Mouse (Mus musculus) lung, embryonic 16.5 days (tissue): ENCODE measurements at regions not wholly inside any gene's neighbourhood (a gene's known extent, or its start where the extent isn't known, plus 50 kb on each side); places are given as distances from the start of the nearest gene placed in this dataset.
A peak's percentile ranks its signal among the peaks of the same experiment; 100 is the strongest.

Experiments
- ATAC-seq: fragments of 200-750 bp; cut with Nextera tagmentation; 2 replicates; pipeline ENCODE4 v1.8.0; 2017; ENCODE audit warnings: low read depth, mild to moderate bottlenecking, moderate library complexity
- H3K27ac ChIP-seq: fragments of 300-500 bp; sonication (generic); 2 replicates; pipeline ENCODE4 v1.5.1; 2014; ENCODE audit warnings: mild to moderate bottlenecking, control low read depth, low read length
- H3K27me3 ChIP-seq: fragments of 300-500 bp; sonication (generic); 2 replicates; pipeline ENCODE4 v1.6.1; 2014; ENCODE audit warnings: low read depth, low read length, mixed read lengths; ENCODE audit not compliant: control insufficient read depth, insufficient read depth
- H3K36me3 ChIP-seq: fragments of 300-500 bp; sonication (generic); 2 replicates; pipeline ENCODE4 v1.6.1; 2014; ENCODE audit warnings: low read length; ENCODE audit not compliant: control insufficient read depth, insufficient read depth
- H3K4me1 ChIP-seq: fragments of 300-500 bp; sonication (generic); replicated peaks from 2 replicates; pipeline ENCODE4 v1.6.1; 2014; ENCODE audit warnings: low read length, mixed read lengths; ENCODE audit not compliant: control insufficient read depth, insufficient read depth
- H3K4me2 ChIP-seq: fragments of 300-500 bp; sonication (generic); 2 replicates; pipeline ENCODE4 v1.6.1; 2014; ENCODE audit warnings: low read depth, low read length, control low read depth
- H3K4me3 ChIP-seq: fragments of 300-500 bp; sonication (generic); 2 replicates; pipeline ENCODE4 v1.5.1; 2014; ENCODE audit warnings: mild to moderate bottlenecking, low read length, control low read depth
- H3K9ac ChIP-seq: fragments of 300-500 bp; sonication (generic); 2 replicates; pipeline ENCODE4 v1.6.1; 2014; ENCODE audit warnings: low read length, control low read depth
- H3K9me3 ChIP-seq: fragments of 300-500 bp; sonication (generic); 2 replicates; pipeline ENCODE4 v1.6.1; 2016; ENCODE audit warnings: low read length; ENCODE audit not compliant: control insufficient read depth
- WGBS: fragments of 180-500 bp; shearing (Covaris S2); extraction: QIAGEN DNeasy Blood & Tissue Kit; methylation state at CpG from one replicate; pipeline ENCODE4 v1.1.7; 2014; 5-methylcytosine and 5-hydroxymethylcytosine counted together

- ATAC-seq, result no peak
Measured at GRCm38 (mm10) chr17:88864214-88864613, 72.4 kb upstream of the Lhcgr start.

GRCm38 (mm10) chr17:88861128-88861527, 69.3 kb upstream of the Lhcgr start:
- Histone ChIP-seq H3K9ac (no peak overlapping the region), H3K27me3 (no peaks in the 10 kb centered on the region), H3K36me3 (no peaks in the 10 kb centered on the region), H3K4me2 (no peak overlapping the region), H3K27ac (no peak overlapping the region), H3K9me3 (no peaks in the 10 kb centered on the region), H3K4me3 (no peak overlapping the region), H3K4me1 (peaks cover 3% of the 10 kb centered on the region; the same call in 1 of the 2 replicates)
- ATAC-seq, result peak; percentile 60; the same call in 1 of the 2 replicates
- 67% methylated on average over 2 of the region's 2 CpGs for WGBS

More at GRCm38 (mm10) chr17:88864214-88864613, 72.4 kb upstream of the Lhcgr start:
- no peaks in the 10 kb centered on the region for H3K9me3 ChIP-seq
- H3K27me3 ChIP-seq, result no peaks in the 10 kb centered on the region
- WGBS, result 51% methylated on average over 5 of the region's 5 CpGs
- no peaks in the 10 kb centered on the region for H3K36me3 ChIP-seq
- H3K4me2 ChIP-seq, result no peak overlapping the region
- H3K4me3 ChIP-seq, result no peak overlapping the region
- H3K9ac ChIP-seq, result no peak overlapping the region
- peaks cover 2% of the 10 kb centered on the region; the same call in 1 of the 2 replicates for H3K4me1 ChIP-seq
- no peak overlapping the region for H3K27ac ChIP-seq

GRCm38 (mm10) chr17:88860576-88860975, 68.8 kb upstream of the Lhcgr start:
- Histone ChIP-seq H3K4me1 (peaks cover 3% of the 10 kb centered on the region; the same call in 1 of the 2 replicates), H3K4me3 (no peak overlapping the region), H3K36me3 (no peaks in the 10 kb centered on the region), H3K27ac (no peak overlapping the region), H3K27me3 (no peaks in the 10 kb centered on the region), H3K9me3 (no peaks in the 10 kb centered on the region), H3K4me2 (no peak overlapping the region), H3K9ac (no peak overlapping the region)
- no peak for ATAC-seq
- 71% methylated on average over 1 of the region's 1 CpGs for WGBS

GRCm38 (mm10) chr17:88858666-88859065, 66.9 kb upstream of the Lhcgr start:
- H3K4me2 ChIP-seq, result no peak overlapping the region
- no peak overlapping the region for H3K9ac ChIP-seq
- no peaks in the 10 kb centered on the region for H3K36me3 ChIP-seq
- peaks cover 3% of the 10 kb centered on the region; the same call in 1 of the 2 replicates for H3K4me1 ChIP-seq
- 29% methylated on average over 4 of the region's 4 CpGs for WGBS
- H3K27me3 ChIP-seq, result no peaks in the 10 kb centered on the region
- peak; percentile 57 for ATAC-seq
- H3K27ac ChIP-seq, result no peak overlapping the region
- no peaks in the 10 kb centered on the region for H3K9me3 ChIP-seq
- no peak overlapping the region for H3K4me3 ChIP-seq

- Histone ChIP-seq H3K9me3 (no peaks in the 10 kb centered on the region), H3K36me3 (no peaks in the 10 kb centered on the region), H3K4me1 (no peaks in the 10 kb centered on the region), H3K4me3 (no peak overlapping the region), H3K4me2 (no peak overlapping the region), H3K9ac (no peak overlapping the region), H3K27me3 (no peaks in the 10 kb centered on the region), H3K27ac (no peak overlapping the region)
- ATAC-seq, result no peak
- WGBS, result 55% methylated on average over 2 of the region's 2 CpGs
Measured at GRCm38 (mm10) chr17:88847255-88847654, 55.5 kb upstream of the Lhcgr start.

GRCm38 (mm10) chr17:88845278-88845677, 53.5 kb upstream of the Lhcgr start:
- H3K4me2 ChIP-seq, result no peak overlapping the region
- H3K9me3 ChIP-seq, result no peaks in the 10 kb centered on the region
- 87% methylated on average over 7 of the region's 7 CpGs for WGBS
- no peak overlapping the region for H3K27ac ChIP-seq
- no peak overlapping the region for H3K9ac ChIP-seq
- no peaks in the 10 kb centered on the region for H3K4me1 ChIP-seq
- no peak for ATAC-seq
- H3K36me3 ChIP-seq, result no peaks in the 10 kb centered on the region
- no peak overlapping the region for H3K4me3 ChIP-seq
- H3K27me3 ChIP-seq, result no peaks in the 10 kb centered on the region
